Mouse (Mus musculus): ENCODE measurements around the gene Spata5. TPM values are rescaled to one million over a fixed set of nuclear protein-coding genes. Genes with fewer than 3 reads are reported as not detected.

Spata5 gene
- total RNA-seq (2014; rRNA removed; ENCODE audit: low replicate concordance) (11.1 and 17.0 TPM in 2 replicates), polyA plus RNA-seq (2015; fragmentation: Nextera tagmentation; extraction: Ambion mirVana) (13.8 and 18.7 TPM in 2 replicates)

GRCm38 (mm10) chr3:37419458-37419991 is at the start of gene Spata5:
Gene Spata5, plus strand, starts transcription at chr3:37419896.
- DNase-seq (ENCODE audit: low spot score), result peak; percentile 99

GRCm38 (mm10) chr3:37370407-37370806 is 49.3 kb upstream of the Spata5 start:
- 54% methylated on average over 4 of the region's 4 CpGs for WGBS
- Histone ChIP-seq H3K36me3 (replicated peaks; ENCODE audit: control insufficient read depth, insufficient read depth, low read length) (no peaks in the 10 kb centered on the region), H3K27me3 (ENCODE audit: control insufficient read depth, insufficient read depth, low read length) (no peaks in the 10 kb centered on the region), H3K9ac (replicated peaks; ENCODE audit: low read depth, low read length) (no peak overlapping the region), H3K27ac (ENCODE audit: low read depth) (no peak overlapping the region), H3K4me2 (ENCODE audit: low read depth, low read length) (no peak overlapping the region), H3K4me3 (ENCODE audit: low read depth, low read length) (no peak overlapping the region), H3K9me3 (replicated peaks; ENCODE audit: control insufficient read depth, low read length) (0 out of 2 replicates have a peak, but pooled peaks cover 6% of the 10 kb centered on the region), H3K4me1 (ENCODE audit: control insufficient read depth, insufficient read depth) (peaks cover 12% of the 10 kb centered on the region)
- DNase-seq (ENCODE audit: low spot score), result no peak
- no peak for ATAC-seq (ENCODE audit: insufficient read depth, low read depth)
- TF ChIP-seq CTCF (IDR thresholded peaks at IDR 0.05; ENCODE audit: low read depth), result no peak
- no peak for TF ChIP-seq EP300 (IDR thresholded peaks at IDR 0.05; ENCODE audit: low read depth)

More at GRCm38 (mm10) chr3:37419458-37419991, at the start of gene Spata5:
- Histone ChIP-seq H3K4me2 (ENCODE audit: low read depth, low read length) (peak within 1 kb of the TSS; percentile 82), H3K9me3 (replicated peaks; ENCODE audit: control insufficient read depth, low read length) (no peaks in the 10 kb centered on the region), H3K27me3 (ENCODE audit: control insufficient read depth, insufficient read depth, low read length) (no peaks in the 10 kb centered on the region), H3K27ac (ENCODE audit: low read depth) (peak within 1 kb of the TSS; percentile 98), H3K4me1 (ENCODE audit: control insufficient read depth, insufficient read depth) (peaks cover 12% of the 10 kb centered on the region), H3K9ac (replicated peaks; ENCODE audit: low read depth, low read length) (peak within 1 kb of the TSS; percentile 81), H3K4me3 (ENCODE audit: low read depth, low read length) (peak within 1 kb of the TSS; percentile 88), H3K36me3 (replicated peaks; ENCODE audit: control insufficient read depth, insufficient read depth, low read length) (no peaks in the 10 kb centered on the region; the same call in 1 of the 2 replicates)
- ATAC-seq (ENCODE audit: insufficient read depth, low read depth), result peak; percentile 94
- TF ChIP-seq CTCF (IDR thresholded peaks at IDR 0.05; ENCODE audit: low read depth) (no peak), EP300 (IDR thresholded peaks at IDR 0.05; ENCODE audit: low read depth) (no peak)
- WGBS, result under 1% methylated on average over 49 of the region's 50 CpGs

- no peaks in the 10 kb centered on the region for H3K27me3 ChIP-seq (ENCODE audit: control insufficient read depth, insufficient read depth, low read length)
- H3K36me3 ChIP-seq (replicated peaks; ENCODE audit: control insufficient read depth, insufficient read depth, low read length), result no peaks in the 10 kb centered on the region
- H3K4me2 ChIP-seq (ENCODE audit: low read depth, low read length), result no peak overlapping the region
- 0 out of 2 replicates have a peak, but pooled peaks cover 6% of the 10 kb centered on the region for H3K9me3 ChIP-seq (replicated peaks; ENCODE audit: control insufficient read depth, low read length)
- no peak for ATAC-seq (ENCODE audit: insufficient read depth, low read depth)
- H3K9ac ChIP-seq (replicated peaks; ENCODE audit: low read depth, low read length), result no peak overlapping the region
- TF ChIP-seq EP300 (IDR thresholded peaks at IDR 0.05; ENCODE audit: low read depth) (no peak), CTCF (IDR thresholded peaks at IDR 0.05; ENCODE audit: low read depth) (no peak)
- WGBS, result 82% methylated on average over 11 of the region's 11 CpGs
- H3K27ac ChIP-seq (ENCODE audit: low read depth), result no peak overlapping the region
- no peak for DNase-seq (ENCODE audit: low spot score)
- H3K4me3 ChIP-seq (ENCODE audit: low read depth, low read length), result no peak overlapping the region
- no peaks in the 10 kb centered on the region for H3K4me1 ChIP-seq (ENCODE audit: control insufficient read depth, insufficient read depth)
Observed at GRCm38 (mm10) chr3:37373712-37374111, 46.0 kb upstream of the Spata5 start.

GRCm38 (mm10) chr3:37377926-37378325 is 41.8 kb upstream of the Spata5 start:
- WGBS, result 83% methylated on average over 6 of the region's 6 CpGs

GRCm38 (mm10) chr3:37378412-37378811 is 41.3 kb upstream of the Spata5 start:
- TF ChIP-seq EP300 (IDR thresholded peaks at IDR 0.05; ENCODE audit: low read depth) (no peak), CTCF (IDR thresholded peaks at IDR 0.05; ENCODE audit: low read depth) (no peak)
- no peaks in the 10 kb centered on the region for H3K27me3 ChIP-seq (ENCODE audit: control insufficient read depth, insufficient read depth, low read length)
- DNase-seq (ENCODE audit: low spot score) (no peak), ATAC-seq (ENCODE audit: insufficient read depth, low read depth) (peak; percentile 49; the same call in 1 of the 2 replicates)
- no peaks in the 10 kb centered on the region for H3K36me3 ChIP-seq (replicated peaks; ENCODE audit: control insufficient read depth, insufficient read depth, low read length)
- H3K4me1 ChIP-seq (ENCODE audit: control insufficient read depth, insufficient read depth), result peaks cover 21% of the 10 kb centered on the region
- no peaks in the 10 kb centered on the region for H3K9me3 ChIP-seq (replicated peaks; ENCODE audit: control insufficient read depth, low read length)
- no peak overlapping the region for H3K4me3 ChIP-seq (ENCODE audit: low read depth, low read length)
- no peak overlapping the region for H3K4me2 ChIP-seq (ENCODE audit: low read depth, low read length)
- no peak overlapping the region for H3K9ac ChIP-seq (replicated peaks; ENCODE audit: low read depth, low read length)
- 56% methylated on average over 6 of the region's 6 CpGs for WGBS
- H3K27ac ChIP-seq (ENCODE audit: low read depth), result no peak overlapping the region

More at GRCm38 (mm10) chr3:37377926-37378325, 41.8 kb upstream of the Spata5 start:
- Histone ChIP-seq H3K27me3 (ENCODE audit: control insufficient read depth, insufficient read depth, low read length) (no peaks in the 10 kb centered on the region), H3K4me2 (ENCODE audit: low read depth, low read length) (no peak overlapping the region), H3K4me3 (ENCODE audit: low read depth, low read length) (no peak overlapping the region), H3K27ac (ENCODE audit: low read depth) (no peak overlapping the region), H3K9me3 (replicated peaks; ENCODE audit: control insufficient read depth, low read length) (no peaks in the 10 kb centered on the region), H3K9ac (replicated peaks; ENCODE audit: low read depth, low read length) (no peak overlapping the region), H3K4me1 (ENCODE audit: control insufficient read depth, insufficient read depth) (peaks cover 16% of the 10 kb centered on the region), H3K36me3 (replicated peaks; ENCODE audit: control insufficient read depth, insufficient read depth, low read length) (no peaks in the 10 kb centered on the region)
- DNase-seq (ENCODE audit: low spot score) (no peak), ATAC-seq (ENCODE audit: insufficient read depth, low read depth) (no peak)
- TF ChIP-seq CTCF (IDR thresholded peaks at IDR 0.05; ENCODE audit: low read depth) (no peak), EP300 (IDR thresholded peaks at IDR 0.05; ENCODE audit: low read depth) (no peak)

Data from heart, postnatal 0 days (tissue).